Mouse (Mus musculus) liver, embryonic 16.5 days (tissue): ENCODE measurements around the gene Slc2a4. TPM values are rescaled to one million over a fixed set of nuclear protein-coding genes. Genes with fewer than 3 reads are reported as not detected.
"Not testable (repeated sequence)": the region's sequence is repeated elsewhere in the genome, so short reads cannot be mapped to it uniquely, and the experiment has no call there.

Experiments
- ATAC-seq: fragments of 200-750 bp; cut with Nextera tagmentation; 2 replicates; pipeline ENCODE4 v1.8.0; 2017; ENCODE audit warnings: low read depth, mild to moderate bottlenecking, moderate number of reproducible peaks, moderate library complexity
- H3K27ac ChIP-seq: fragments of 300-500 bp; sonication (generic); 2 replicates; pipeline ENCODE4 v1.5.1; 2014; ENCODE audit warnings: mild to moderate bottlenecking, low read length
- H3K27me3 ChIP-seq: fragments of 300-500 bp; sonication (generic); 2 replicates; pipeline ENCODE4 v1.6.1; 2014; ENCODE audit warnings: low read depth, low read length, mixed read lengths; ENCODE audit not compliant: control insufficient read depth, insufficient read depth
- H3K36me3 ChIP-seq: fragments of 300-500 bp; sonication (generic); 2 replicates; pipeline ENCODE4 v1.6.1; 2014; ENCODE audit warnings: mild to moderate bottlenecking; ENCODE audit not compliant: control insufficient read depth, insufficient read depth
- H3K4me1 ChIP-seq: fragments of 300-500 bp; sonication (generic); 2 replicates; pipeline ENCODE4 v1.6.1; 2014; ENCODE audit warnings: low read depth, low read length, mixed read lengths; ENCODE audit not compliant: control insufficient read depth
- H3K4me2 ChIP-seq: fragments of 300-500 bp; sonication (generic); 2 replicates; pipeline ENCODE4 v1.6.1; 2014; ENCODE audit warnings: low read depth, low read length, mixed read lengths
- H3K4me3 ChIP-seq: fragments of 300-500 bp; sonication (generic); 2 replicates; pipeline ENCODE4 v1.5.1; 2014; ENCODE audit warnings: low read depth, mild to moderate bottlenecking, low read length
- H3K9ac ChIP-seq: fragments of 300-500 bp; sonication (generic); 2 replicates; pipeline ENCODE4 v1.6.1; 2014; ENCODE audit warnings: low read depth, low read length
- H3K9me3 ChIP-seq: fragments of 300-500 bp; sonication (generic); replicated peaks from 2 replicates; pipeline ENCODE4 v1.6.1; 2016; ENCODE audit warnings: low read length; ENCODE audit not compliant: control insufficient read depth
- WGBS: fragments of 180-500 bp; shearing (Covaris S2); extraction: QIAGEN DNeasy Blood & Tissue Kit; methylation state at CpG from one replicate; pipeline ENCODE4 v1.1.7; 2014; ENCODE audit not compliant: insufficient replicate concordance; 5-methylcytosine and 5-hydroxymethylcytosine counted together
- polyA plus RNA-seq: library from polyadenylated mRNA; unstranded; fragments of >200 nt; fragmentation: Nextera tagmentation; extraction: Ambion mirVana; gene quantifications from 2 replicates; pipeline ENCODE4 v1.2.1, GENCODE M21; 2015

The Slc2a4 gene
- polyA plus RNA-seq, 1 experiment from 2014 or later: 22.6 TPM

GRCm38 (mm10) chr11:69921114-69922011, 26.6 kb downstream of the Slc2a4 start, which contains the start of gene Eif5a:
Eif5a (minus strand) TSS chr11:69921958.
- Histone ChIP-seq H3K4me1 (peaks cover 51% of the 10 kb centered on the region), H3K4me3 (peak within 1 kb of the TSS; percentile 96), H3K36me3 (peaks cover 25% of the 10 kb centered on the region), H3K4me2 (peak within 1 kb of the TSS; percentile 92), H3K27ac (peak within 1 kb of the TSS; percentile 99), H3K9me3 (no peaks in the 10 kb centered on the region), H3K27me3 (no peaks in the 10 kb centered on the region), H3K9ac (peak within 1 kb of the TSS; percentile 98)
- peak; percentile 90 for ATAC-seq
- WGBS: under 1% methylated on average over 78 of the region's 78 CpGs

GRCm38 (mm10) chr11:69920266-69921031, 27.5 kb downstream of the Slc2a4 start:
- Histone ChIP-seq H3K9me3 (no peaks in the 10 kb centered on the region), H3K27me3 (no peaks in the 10 kb centered on the region), H3K36me3 (peaks cover 33% of the 10 kb centered on the region), H3K9ac (peak overlapping the region; percentile 98), H3K4me3 (peak overlapping the region; percentile 96), H3K4me2 (peak overlapping the region; percentile 90), H3K4me1 (peaks cover 60% of the 10 kb centered on the region), H3K27ac (peak overlapping the region; percentile 99)
- WGBS: under 1% methylated on average over 47 of the region's 65 CpGs
- ATAC-seq: peak; percentile 7

DNA sequence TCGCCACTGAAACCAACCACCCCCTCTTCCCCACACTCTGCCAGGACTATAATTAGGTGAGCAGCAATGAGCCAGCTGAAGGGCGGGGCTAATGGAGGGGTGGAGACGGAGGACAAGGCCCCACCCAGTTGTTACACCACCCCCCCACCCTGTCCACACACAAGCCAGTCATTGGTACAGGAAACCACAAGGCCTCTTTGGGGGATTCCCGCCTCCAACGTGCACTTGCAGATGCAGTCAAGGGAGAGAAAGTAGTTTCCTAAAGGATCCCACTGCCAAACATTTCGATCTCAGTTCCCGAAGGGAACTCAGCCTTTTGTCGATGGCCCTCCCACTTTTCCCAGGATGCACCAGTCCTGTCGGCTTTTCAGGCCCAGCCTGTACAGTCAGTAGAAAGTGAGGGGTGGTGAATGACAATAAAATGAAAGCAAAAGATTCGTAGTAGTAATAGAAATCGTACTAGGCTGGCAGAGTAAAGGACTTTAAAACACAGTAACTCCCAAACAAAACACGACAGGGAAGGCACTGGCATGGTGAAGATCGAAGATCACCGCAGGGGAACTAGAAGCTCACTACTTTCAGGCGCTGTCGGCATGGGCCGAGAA, 28.2 kb downstream of the Slc2a4 start:
- peak; percentile 41 for ATAC-seq
- Histone ChIP-seq H3K27ac (peak overlapping the region; percentile 99), H3K4me2 (peak overlapping the region; percentile 90), H3K36me3 (peaks cover 38% of the 10 kb centered on the region), H3K9me3 (no peaks in the 10 kb centered on the region), H3K9ac (peak overlapping the region; percentile 98), H3K4me3 (peak overlapping the region; percentile 96), H3K27me3 (no peaks in the 10 kb centered on the region), H3K4me1 (peaks cover 66% of the 10 kb centered on the region)
- WGBS: under 1% methylated on average over 17 of the region's 17 CpGs

DNA sequence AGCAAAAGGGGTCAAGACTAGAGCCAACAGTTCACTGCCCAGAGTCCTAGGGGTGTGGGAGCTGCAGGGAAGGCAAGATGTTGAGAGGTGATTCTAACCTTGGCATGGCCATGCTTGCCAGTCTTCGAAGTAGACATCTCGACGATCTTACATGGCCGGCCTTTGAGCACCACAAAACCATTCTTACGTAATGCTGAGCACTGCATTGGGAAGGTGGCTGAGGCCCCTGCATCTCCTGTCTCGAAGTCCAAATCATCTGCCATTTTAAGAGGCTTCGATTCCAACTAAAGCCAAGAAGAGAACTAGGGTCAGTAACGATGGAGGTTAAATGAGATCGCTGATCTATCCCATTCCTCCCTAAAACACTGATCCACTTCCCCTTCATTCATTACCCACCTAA, 28.9 kb downstream of the Slc2a4 start:
- H3K9ac ChIP-seq: peak overlapping the region; percentile 98
- peaks cover 64% of the 10 kb centered on the region for H3K4me1 ChIP-seq
- no peaks in the 10 kb centered on the region for H3K9me3 ChIP-seq
- WGBS: 39% methylated on average over 9 of the region's 9 CpGs
- H3K27ac ChIP-seq: peak overlapping the region; percentile 99
- peak overlapping the region; percentile 96 for H3K4me3 ChIP-seq
- H3K4me2 ChIP-seq: peak overlapping the region; percentile 90
- H3K36me3 ChIP-seq: peaks cover 38% of the 10 kb centered on the region
- no peak for ATAC-seq
- no peaks in the 10 kb centered on the region for H3K27me3 ChIP-seq

GRCm38 (mm10) chr11:69918118-69918517, 29.9 kb downstream of the Slc2a4 start:
- Histone ChIP-seq H3K27me3 (no peaks in the 10 kb centered on the region), H3K36me3 (peaks cover 38% of the 10 kb centered on the region), H3K4me2 (peak overlapping the region; percentile 90), H3K4me1 (peaks cover 60% of the 10 kb centered on the region), H3K9ac (peak overlapping the region; percentile 24; the same call in 1 of the 2 replicates), H3K27ac (peak overlapping the region; percentile 99), H3K4me3 (peak overlapping the region; percentile 1; the same call in 1 of the 2 replicates), H3K9me3 (no peaks in the 10 kb centered on the region)
- ATAC-seq: no peak
- WGBS: 63% methylated on average over 5 of the region's 5 CpGs

DNA sequence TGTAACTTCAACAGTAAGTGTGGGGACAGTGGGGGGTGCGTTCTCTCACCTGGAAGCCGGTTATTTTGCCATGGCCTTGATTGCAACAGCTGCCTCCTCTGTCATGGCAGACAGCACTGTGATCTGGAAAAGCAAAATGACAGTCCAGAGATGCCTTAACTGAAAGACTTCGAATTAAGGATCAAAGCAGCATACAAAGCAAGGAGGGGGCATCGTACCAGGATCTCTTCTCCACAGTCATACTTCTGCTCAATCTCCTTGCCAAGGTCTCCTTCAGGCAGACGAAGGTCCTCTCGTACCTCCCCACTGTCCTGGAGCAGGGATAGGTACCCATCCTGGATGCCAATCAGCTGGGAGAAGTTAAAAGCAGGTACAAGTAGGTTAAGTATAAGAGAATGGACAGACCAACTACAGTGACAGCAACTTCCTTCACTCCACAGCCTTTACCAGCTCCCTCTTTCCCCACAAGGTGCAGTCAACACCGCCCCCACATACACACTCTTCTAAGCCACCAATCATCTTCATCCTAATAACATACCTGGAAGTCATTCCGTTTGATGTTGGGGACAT, 30.5 kb downstream of the Slc2a4 start:
- no peaks in the 10 kb centered on the region for H3K27me3 ChIP-seq
- 64% methylated on average over 8 of the region's 8 CpGs for WGBS
- ATAC-seq: no peak
- H3K4me1 ChIP-seq: peaks cover 54% of the 10 kb centered on the region
- H3K4me2 ChIP-seq: peak overlapping the region; percentile 96
- peak overlapping the region; percentile 99 for H3K27ac ChIP-seq
- H3K9me3 ChIP-seq: no peaks in the 10 kb centered on the region
- H3K9ac ChIP-seq: peak overlapping the region; percentile 69
- H3K4me3 ChIP-seq: peak overlapping the region; percentile 10
- H3K36me3 ChIP-seq: peaks cover 40% of the 10 kb centered on the region

GRCm38 (mm10) chr11:69916652-69917378, 31.2 kb downstream of the Slc2a4 start:
- WGBS: 35% methylated on average over 7 of the region's 7 CpGs
- H3K4me1 ChIP-seq: peaks cover 52% of the 10 kb centered on the region
- peak overlapping the region; percentile 69 for H3K9ac ChIP-seq
- H3K4me2 ChIP-seq: peak overlapping the region; percentile 96
- peak overlapping the region; percentile 99 for H3K27ac ChIP-seq
- peaks cover 46% of the 10 kb centered on the region for H3K36me3 ChIP-seq
- H3K4me3 ChIP-seq: peak overlapping the region; percentile 93
- H3K27me3 ChIP-seq, H3K9me3 ChIP-seq, ATAC-seq: not testable (repeated sequence)
